Mouse (Mus musculus): Measurements from ENCODE around the gene Itpkc.

Itpkc gene

DNA sequence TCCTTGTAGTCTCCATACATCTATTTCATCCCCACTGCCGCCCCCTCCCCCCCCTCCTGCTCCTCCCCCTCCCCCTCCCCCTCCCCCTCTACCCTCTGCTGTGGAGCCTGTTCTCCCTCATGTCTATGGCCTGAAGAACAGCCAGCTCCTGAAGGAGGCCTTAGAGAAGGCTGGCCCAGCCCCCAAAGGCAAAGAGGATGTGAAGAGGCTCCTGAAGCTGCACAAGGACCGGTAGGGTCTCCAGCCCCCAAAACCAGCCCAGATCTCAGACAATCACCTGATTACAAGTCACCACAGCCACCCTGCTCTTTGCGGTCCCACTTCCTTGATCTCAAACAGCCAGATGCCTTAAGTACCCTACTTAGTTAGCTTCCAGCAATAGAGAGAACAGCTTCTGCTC lies 31.3 kb downstream of the Itpkc start:
- in situ Hi-C loops (cut with MboI; ENCODE audit: unreplicated experiment in 2 of 2) = loop anchor here in 1 of 2 experiments (25.0 kb wide), 1 partner anchor 390 kb away; the partner anchor contains the start of gene Akt2

GRCm38 (mm10) chr7:27195681-27196611 lies 32.5 kb downstream of the Itpkc start, which contains the start of the genes BC024978 and Snrpa:
TSS of gene BC024978 (plus strand) at chr7:27195781.
TSS of gene Snrpa (minus strand) at chr7:27196271.
- in situ Hi-C loops (cut with MboI; ENCODE audit: unreplicated experiment in 2 of 2) = loop anchor here in 1 of 2 experiments (25.0 kb wide), 1 partner anchor 391 kb away; the partner anchor contains the start of gene Akt2

GRCm38 (mm10) chr7:27193731-27194130 lies 34.7 kb downstream of the Itpkc start:
- in situ Hi-C loops (cut with MboI; ENCODE audit: unreplicated experiment in 2 of 2) = loop anchor here in 1 of 2 experiments (25.0 kb wide), 1 partner anchor 394 kb away; the partner anchor contains the start of gene Akt2

DNA sequence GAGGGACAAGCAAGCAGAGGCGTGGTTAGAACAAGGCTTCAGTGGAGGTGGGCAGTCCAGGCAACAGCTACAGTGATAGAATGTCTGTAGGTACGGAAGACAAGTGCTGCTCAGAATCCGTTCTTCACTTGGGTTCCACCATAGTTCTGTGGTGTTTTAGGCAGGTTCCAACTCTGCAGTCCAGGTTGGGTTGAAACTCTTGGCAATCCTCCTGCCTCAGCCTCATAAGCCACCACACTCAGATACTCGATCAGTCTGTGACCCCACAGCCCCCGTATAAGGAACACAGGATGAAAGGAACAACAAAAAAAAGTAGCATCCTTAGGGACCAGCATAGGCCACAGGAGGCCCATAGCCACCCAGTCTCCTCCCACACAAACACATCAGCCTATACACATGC lies 36.0 kb downstream of the Itpkc start:
- in situ Hi-C loops (cut with MboI; ENCODE audit: unreplicated experiment in 2 of 2) = loop anchor here in 1 of 2 experiments (25.0 kb wide), 1 partner anchor 395 kb away; the partner anchor contains the start of gene Akt2

DNA sequence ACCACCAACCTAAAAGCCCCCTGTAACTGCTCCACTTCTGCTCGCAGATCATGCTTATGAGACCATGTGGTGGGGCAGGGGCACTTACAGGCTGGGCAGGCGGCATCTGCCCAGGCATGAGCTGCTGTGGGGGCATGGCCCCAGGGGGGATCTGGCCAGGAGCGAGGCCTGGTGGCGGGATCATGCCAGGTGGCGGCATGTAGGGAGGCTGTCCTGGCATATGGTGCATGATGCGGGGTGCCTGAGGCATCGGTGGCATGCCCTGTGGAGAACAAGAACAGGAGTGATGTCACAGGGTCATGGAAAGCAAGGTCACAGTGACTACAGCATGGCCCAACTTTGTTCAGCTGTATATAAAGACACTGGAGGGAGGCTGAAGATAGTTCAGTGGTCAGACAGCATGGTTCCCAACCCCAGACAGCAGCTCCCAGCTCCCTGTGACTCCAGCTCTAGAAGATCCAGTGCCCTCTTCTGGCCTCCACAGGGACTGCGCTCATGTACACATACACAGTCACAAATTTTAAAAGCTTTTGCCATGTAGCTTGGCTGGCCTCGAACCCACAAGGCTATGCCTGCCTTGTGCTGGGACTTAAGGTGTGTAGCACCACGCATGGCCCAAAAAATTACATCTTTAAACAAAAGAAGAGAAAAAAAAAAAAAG lies 39.1 kb downstream of the Itpkc start:
- in situ Hi-C loops (cut with MboI; ENCODE audit: unreplicated experiment in 2 of 2) = loop anchor here (5.0 to 25.0 kb wide), 2 partner anchors 38 to 398 kb away; partner anchors contain the start of genes Akt2 (in 1 of the 2) and Itpkc (in 1 of the 2)

DNA sequence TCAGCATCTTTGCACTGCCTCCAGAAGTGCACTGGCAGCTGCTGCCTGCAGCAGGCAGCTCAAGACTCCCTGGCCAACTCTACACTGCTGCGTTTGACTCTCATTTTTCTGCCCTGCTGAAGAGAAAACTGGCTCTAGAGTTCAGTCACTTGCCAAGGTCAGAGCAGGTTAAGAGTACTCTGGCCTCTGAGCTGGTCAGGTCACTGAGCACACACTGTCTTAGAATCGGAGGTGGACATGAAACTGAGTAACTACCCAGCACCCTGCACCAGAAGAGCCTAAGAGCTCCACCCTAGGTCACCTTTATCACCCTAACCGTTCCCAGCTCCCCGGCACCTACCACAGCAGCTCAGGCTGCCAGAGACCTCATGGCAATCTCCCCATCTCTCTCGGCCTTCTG lies 42.5 kb downstream of the Itpkc start:
- in situ Hi-C loops (cut with MboI; ENCODE audit: unreplicated experiment in 2 of 2) = loop anchor here (5.0 to 25.0 kb wide), 2 partner anchors 41 to 401 kb away; partner anchors contain the start of genes Akt2 (in 1 of the 2) and Itpkc (in 1 of the 2)

DNA sequence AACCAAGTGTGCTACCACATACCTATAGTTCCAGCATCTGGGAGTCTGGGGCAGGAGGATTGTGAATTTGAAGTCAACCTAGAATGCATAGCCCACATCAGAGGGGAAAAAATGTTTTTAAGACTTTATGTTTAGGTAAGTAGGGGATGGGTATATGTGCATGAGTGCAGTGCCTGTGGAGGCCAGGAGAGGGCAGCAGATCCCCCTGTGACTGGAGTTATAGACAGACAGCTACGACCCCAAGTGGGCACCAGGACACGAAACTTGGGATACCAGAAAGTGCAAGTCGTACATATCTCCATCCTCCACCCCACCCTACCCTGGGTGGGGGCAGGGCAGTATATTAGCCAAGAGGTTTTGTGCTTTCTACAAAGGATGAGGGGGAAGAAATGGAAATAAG lies 43.5 kb downstream of the Itpkc start:
- in situ Hi-C loops (cut with MboI; ENCODE audit: unreplicated experiment in 2 of 2) = loop anchor here (5.0 to 25.0 kb wide), 2 partner anchors 42 to 402 kb away; partner anchors contain the start of genes Akt2 (in 1 of the 2) and Itpkc (in 1 of the 2)

DNA sequence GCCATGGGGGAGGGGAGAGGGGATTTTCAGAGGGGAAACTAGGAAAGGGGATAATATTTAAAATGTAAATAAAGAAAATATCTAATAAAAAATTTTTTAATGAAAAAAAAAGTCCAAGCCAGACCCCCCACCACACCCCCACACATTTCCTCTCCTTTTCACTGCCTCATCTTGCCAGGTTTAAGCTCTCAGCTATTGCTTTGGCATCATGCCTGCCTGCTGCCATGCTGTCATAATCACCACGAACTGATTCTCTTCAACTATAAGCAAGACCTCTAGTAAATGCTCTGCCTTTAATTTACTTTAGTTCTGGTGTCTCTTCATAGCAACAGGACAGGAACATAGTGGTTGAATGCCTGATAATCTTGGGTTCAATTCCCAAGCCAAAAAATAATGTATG lies 46.0 kb downstream of the Itpkc start:
- in situ Hi-C loops (cut with MboI; ENCODE audit: unreplicated experiment in 2 of 2) = loop anchor here in 1 of 2 experiments (25.0 kb wide), 1 partner anchor 405 kb away; the partner anchor contains the start of gene Akt2

DNA sequence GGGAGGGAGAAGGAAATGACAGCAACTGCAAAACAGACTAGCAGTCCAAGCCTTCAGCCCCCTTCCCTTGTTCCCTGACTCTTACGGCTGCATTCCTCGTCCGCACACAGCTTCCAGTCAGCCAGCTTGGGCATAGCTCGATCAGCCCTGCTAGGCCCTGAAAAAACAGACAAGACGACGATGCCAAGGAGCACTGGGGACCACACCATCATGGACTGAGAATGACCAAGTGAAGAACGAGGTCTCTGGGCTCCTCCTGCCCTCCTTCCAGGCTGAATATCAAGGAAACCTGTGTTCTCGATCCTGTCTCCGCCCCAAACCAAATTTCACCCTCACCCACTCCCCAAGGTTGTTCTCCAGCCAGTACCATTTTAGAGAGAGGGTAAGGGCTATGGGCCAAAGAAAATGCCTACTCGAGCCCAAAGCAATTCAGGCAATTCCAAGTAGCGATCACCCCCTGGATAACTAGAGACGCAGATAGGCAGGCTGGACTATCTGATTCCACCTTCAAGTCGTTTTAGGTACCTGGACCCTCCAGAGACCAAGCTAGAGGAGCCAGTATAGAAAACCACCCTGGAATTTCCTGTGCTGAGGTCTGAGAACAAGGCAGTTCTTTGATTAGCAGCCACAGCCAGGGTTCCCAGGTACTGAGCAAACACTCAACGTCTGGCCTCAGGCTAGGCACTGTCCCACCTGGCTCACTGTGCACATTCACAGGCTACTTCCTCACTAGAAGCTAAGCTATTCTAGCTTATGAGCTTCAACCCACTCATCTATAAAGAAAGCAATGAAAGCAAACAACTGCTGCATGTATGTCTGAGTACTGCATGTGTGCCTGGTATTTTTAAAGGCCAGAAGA lies 47.4 kb downstream of the Itpkc start, which contains the start of the genes Gm21983 and Mia:
TSS of gene Gm21983 (minus strand) at position 250 of the 859 bp plus-strand sequence.
TSS of gene Mia (minus strand) at position 321 of the 859 bp plus-strand sequence.
- in situ Hi-C loops (cut with MboI; ENCODE audit: unreplicated experiment in 2 of 2) = loop anchor here in 1 of 2 experiments (25.0 kb wide), 1 partner anchor 406 kb away; the partner anchor contains the start of gene Akt2

DNA sequence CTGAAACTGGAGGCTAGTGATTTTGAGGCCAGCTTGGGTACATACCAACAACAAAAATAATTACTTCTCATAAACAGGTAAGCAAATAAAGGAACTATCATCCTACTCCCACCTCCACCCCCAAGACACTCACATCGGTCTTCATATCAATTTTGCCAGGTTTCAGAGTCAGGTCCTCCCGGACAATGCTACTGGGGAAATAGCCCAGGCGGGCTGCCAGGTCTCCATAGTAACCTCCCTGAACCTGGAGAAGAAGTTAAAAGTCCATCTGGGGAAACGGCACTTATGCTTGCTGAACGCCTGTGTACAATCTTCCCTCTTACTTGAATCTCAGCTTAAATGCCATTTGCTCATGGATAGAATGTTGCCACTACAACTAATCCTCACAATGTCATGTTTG lies 48.4 kb downstream of the Itpkc start:
- in situ Hi-C loops (cut with MboI; ENCODE audit: unreplicated experiment in 2 of 2) = loop anchor here in 1 of 2 experiments (25.0 kb wide), 1 partner anchor 407 kb away; the partner anchor contains the start of gene Akt2

DNA sequence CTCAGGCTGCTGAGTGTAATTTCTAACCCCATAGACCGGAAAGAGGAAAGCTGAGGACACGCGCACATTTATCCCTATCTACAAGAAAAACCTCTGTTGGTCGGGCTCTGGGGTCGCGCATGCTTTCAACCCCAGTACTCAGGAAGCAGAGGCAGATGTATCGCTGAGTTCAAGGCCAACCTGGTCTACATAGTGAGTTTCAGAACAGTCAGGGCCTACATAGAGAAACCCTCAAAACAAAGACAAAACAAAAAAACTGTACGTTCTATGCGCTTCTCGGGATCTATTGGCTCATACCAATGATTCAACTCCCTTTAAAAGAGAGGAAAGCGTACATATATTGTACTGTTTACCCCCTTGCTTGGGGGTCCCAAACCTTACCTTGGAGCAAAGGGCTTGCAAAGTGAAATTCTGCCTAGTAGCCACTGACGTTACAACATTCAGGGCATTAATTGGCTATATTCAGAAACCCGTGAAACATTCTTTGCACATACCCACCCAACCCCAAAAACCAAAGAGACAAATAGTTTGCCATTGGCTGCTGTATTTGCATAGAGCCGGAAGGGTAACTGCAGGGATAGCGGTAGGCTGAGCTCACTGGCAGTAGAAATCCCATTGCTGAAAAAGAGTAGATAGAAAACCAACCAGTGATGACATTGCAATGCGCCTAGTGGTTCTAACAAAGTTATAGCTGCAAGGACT lies 49.1 kb downstream of the Itpkc start:
- in situ Hi-C loops (cut with MboI; ENCODE audit: unreplicated experiment in 2 of 2) = loop anchor here in 1 of 2 experiments (25.0 kb wide), 1 partner anchor 408 kb away; the partner anchor contains the start of gene Akt2

DNA sequence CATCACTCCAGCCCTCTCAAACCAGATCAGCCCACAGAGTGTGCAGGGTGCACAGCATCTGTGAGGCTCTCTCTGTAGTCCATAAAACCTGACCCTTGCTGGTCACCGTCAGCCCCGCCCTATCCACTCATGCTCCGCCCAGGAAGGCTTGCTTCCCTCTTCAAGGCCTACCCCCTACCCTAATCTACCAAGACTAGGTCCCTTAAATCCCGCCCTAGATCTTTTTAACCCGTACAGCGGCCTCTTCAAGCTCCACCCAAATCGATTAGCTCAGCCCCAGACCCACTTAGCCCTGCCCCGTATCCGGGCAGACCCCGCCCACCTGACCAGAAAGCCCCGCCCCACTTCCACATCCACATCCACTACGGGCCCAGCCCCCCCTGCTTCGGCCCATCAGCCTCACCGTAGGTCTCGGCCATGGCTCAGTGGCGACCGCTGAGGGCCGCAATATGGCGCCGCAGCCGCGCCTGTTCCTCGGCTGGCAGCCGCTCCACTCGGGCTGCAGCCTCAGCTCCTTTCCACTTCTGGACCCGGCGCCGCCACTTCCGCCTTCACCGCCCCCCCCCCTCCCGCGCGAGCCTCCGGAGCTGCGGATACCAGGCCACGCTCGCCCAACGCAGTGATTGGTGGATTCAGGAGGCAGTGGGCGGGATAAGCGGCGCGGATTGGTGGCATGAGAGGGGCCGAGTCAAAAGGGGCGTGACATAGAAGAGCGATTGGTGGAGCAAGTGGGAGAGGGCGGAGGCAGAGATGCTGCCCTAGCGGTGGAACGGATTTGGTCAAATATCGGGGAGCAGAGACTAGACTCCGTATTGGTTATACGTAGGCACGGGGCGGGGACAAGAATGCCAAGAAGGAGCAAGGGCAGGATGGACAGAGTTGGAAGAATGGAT lies 49.9 kb downstream of the Itpkc start, which contains the start of gene Rab4b:
TSS of gene Rab4b (minus strand) at position 573 of the 893 bp plus-strand sequence.
- in situ Hi-C loops (cut with MboI; ENCODE audit: unreplicated experiment in 2 of 2) = loop anchor here in 1 of 2 experiments (25.0 kb wide), 1 partner anchor 409 kb away; the partner anchor contains the start of gene Akt2

- in situ Hi-C loops (cut with MboI; ENCODE audit: unreplicated experiment in 2 of 2) = loop anchor here in 1 of 2 experiments (25.0 kb wide), 1 partner anchor 409 kb away; the partner anchor contains the start of gene Akt2
Measured at GRCm38 (mm10) chr7:27177942-27178323, 50.5 kb downstream of the Itpkc start.

DNA sequence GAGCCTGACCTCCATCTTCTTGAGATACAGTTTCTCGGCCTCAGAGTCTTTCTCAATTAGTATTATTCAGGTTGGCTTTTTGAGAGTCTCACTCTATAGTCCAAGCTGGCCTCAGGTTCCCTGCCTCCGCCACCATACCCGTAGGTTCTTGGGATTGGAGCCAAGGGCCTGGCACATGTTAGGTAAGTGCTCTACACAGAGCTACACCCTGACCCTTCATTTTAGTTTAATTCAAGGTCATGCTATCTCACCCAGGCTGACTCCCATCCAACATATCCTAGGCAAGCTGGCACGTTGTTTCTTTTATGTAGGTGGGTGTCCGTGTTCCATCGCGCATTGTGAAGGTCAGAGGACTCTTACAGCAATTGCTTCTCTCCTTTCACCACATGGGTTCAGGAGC lies 53.6 kb downstream of the Itpkc start:
- in situ Hi-C loops (cut with MboI; ENCODE audit: unreplicated experiment in 2 of 2) = loop anchor here in 1 of 2 experiments (25.0 kb wide), 2 partner anchors 412 to 1012 kb away; partner anchors contain the start of genes Akt2 and Dyrk1b

DNA sequence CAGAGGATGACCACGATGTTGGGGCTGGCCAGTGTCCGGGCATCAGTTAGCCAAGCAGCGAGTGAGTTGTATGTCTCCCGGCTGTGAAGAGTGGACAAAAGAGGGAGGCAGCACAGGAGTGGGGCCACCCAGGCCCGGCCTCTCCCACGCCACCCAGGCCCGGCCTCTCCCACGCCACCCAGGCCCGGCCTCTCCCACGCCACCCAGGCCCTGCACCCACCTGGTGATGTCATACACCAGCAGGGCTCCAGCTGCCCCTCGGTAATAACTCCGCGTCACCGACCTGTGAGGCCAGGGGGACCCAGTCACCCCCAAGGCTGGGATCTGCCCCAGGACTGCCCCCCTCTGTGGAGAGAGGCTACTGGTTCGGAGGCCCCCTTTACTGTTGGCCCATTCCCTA lies 54.0 kb downstream of the Itpkc start:
- in situ Hi-C loops (cut with MboI; ENCODE audit: unreplicated experiment in 2 of 2) = loop anchor here in 1 of 2 experiments (25.0 kb wide), 1 partner anchor 1013 kb away; the partner anchor contains the start of gene Dyrk1b

DNA sequence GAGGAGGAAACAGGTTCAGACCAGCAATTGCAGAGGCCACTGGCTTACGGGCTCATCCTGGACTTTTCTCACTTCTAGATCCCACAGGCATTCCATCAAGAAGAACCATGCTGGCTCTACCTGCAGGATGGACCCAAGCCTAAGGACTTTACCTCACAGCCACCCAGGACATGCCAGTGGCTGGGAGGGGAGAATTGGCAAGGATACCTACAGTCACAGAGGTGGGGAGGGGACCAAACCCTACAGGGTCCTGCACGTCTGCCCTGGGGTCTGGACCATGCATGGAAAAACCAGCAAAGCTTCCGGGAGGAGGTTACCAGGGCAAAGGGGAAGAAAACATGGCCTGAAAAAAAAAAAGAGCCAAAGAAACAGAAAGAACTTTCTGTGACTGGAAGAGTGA lies 57.5 kb downstream of the Itpkc start:
- in situ Hi-C loops (cut with MboI; ENCODE audit: unreplicated experiment in 2 of 2) = loop anchor here in 1 of 2 experiments (25.0 kb wide), 1 partner anchor 1016 kb away; the partner anchor contains the start of gene Dyrk1b

DNA sequence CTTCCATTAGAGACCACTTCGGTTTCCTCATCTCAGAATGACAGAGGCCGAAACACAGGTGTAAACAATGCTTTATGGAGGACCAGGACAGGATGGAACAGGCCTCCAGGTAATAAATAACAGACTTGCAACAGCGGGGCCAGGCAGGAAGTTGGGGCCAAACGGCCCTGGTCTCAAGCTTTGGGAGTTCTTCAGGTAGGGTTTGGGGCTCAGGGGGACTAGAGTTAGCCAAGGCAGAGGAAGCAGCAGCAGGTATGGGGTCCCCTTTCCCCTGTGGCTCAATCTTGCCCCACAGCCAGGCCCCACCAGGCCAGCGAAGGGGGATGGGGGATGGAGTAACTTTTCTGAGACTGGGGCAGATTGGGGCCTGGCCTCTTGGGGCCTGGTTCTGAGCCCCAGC lies 60.1 kb downstream of the Itpkc start:
- in situ Hi-C loops (cut with MboI; ENCODE audit: unreplicated experiment in 2 of 2) = loop anchor here in 1 of 2 experiments (25.0 kb wide), 1 partner anchor 1019 kb away; the partner anchor contains the start of gene Dyrk1b
